Mouse (Mus musculus) heart, postnatal 0 days (tissue): ENCODE measurements around the gene Galnt5.

Experiments used
- CTCF ChIP-seq: IDR thresholded peaks from 2 replicates; pipeline ENCODE4 v1.5.1; 2016; ENCODE audit warnings: antibody characterized with exemption, control low read depth, low read depth
- EP300 ChIP-seq: IDR thresholded peaks from 2 replicates; pipeline ENCODE4 v1.6.1; 2016; ENCODE audit warnings: antibody characterized with exemption, low read depth

DNA sequence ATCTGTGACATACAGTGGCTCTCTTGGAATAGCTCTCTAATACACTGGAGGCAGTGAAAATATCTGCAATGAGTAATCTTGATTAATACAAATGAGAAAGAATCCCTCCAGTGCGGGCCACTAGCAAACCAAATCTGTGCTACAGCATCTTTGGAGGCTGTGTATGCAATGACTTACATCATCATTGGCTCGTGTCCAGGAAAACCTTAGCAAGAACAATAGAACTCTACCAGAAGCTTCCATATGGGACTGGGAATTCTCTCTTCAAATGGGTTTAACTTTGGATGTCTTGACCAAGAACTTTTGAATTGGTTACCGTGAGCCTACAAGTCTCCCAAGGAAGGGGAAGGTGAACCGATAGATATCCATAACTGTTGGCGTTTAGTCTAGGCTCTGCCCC, 29.1 kb downstream of the Galnt5 start:
- TF ChIP-seq EP300: no peak
- no peak for TF ChIP-seq CTCF
